Mouse (Mus musculus): ENCODE measurements around the gene Rhox2e.
"Not testable (repeated sequence)": the region's sequence is repeated elsewhere in the genome, so short reads cannot be mapped to it uniquely, and the experiment has no call there.

Rhox2e gene

GRCm38 (mm10) chrX:37530152-37530551 is at the start of gene Rhox2e:
Rhox2e (plus strand) TSS chrX:37530452.
- DNase-seq: not testable (repeated sequence)

- DNase-seq: not testable (repeated sequence)
These were observed 16.2 kb upstream of the Rhox2e start, which contains the start of gene Rhox4d for GRCm38 (mm10) chrX:37514059-37514458. Rhox4d (plus strand) TSS chrX:37514359.

- not testable (repeated sequence) for DNase-seq
These were observed 11.5 kb downstream of the Rhox2e start, which contains the start of gene Rhox3e for GRCm38 (mm10) chrX:37541719-37542118. Rhox3e (plus strand) TSS chrX:37542019.

GRCm38 (mm10) chrX:37557112-37557511 is 26.9 kb downstream of the Rhox2e start, which contains the start of gene Rhox4e:
Rhox4e (plus strand) TSS chrX:37557412.
- not testable (repeated sequence) for DNase-seq

DNA sequence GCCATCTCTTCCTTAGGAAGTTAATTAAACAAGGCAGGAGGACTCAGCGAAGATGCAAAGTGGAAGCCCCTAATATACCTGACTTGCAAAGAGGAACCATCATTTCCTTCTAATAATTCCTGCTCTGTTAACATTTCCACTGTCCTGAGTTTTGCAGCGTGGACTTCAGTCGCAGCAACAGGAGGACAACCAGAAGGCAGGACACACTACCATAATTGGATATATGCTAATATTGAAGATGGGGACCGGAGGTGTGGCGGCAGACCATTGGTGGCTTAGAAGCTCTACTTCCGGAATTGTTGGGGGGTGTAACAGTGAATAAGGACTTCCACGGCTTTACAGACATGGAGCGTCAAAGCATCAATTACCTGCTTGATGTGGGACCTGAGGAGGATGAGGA is 40.9 kb downstream of the Rhox2e start, which contains the start of gene Rhox2f:
Gene Rhox2f (plus strand): TSS at position 301 of the 400 bp plus-strand sequence.
- not testable (repeated sequence) for DNase-seq

GRCm38 (mm10) chrX:37572638-37573037 is 42.4 kb downstream of the Rhox2e start:
- not testable (repeated sequence) for DNase-seq

GRCm38 (mm10) chrX:37580692-37581091 is 50.4 kb downstream of the Rhox2e start, which contains the start of gene Rhox3f:
Rhox3f (plus strand) TSS chrX:37580992.
- DNase-seq: not testable (repeated sequence)
